Mouse (Mus musculus) MEL (cell line): ENCODE measurements around the gene Gm20388. TPM values are rescaled to one million over a fixed set of nuclear protein-coding genes. Genes with fewer than 3 reads are reported as not detected.

Experiments used
- DNase-seq: peaks from one replicate; pipeline ENCODE4 v3.0.0; 2011; ENCODE audit warnings: low read depth, low spot score
- H3K27ac ChIP-seq: 2 replicates; pipeline ENCODE4 v1.5.1; 2012; ENCODE audit warnings: low read depth, mild to moderate bottlenecking, control low read depth, low read length, moderate library complexity; ENCODE audit not compliant: control insufficient read depth
- H3K27me3 ChIP-seq, 2 experiments: fragments of 150-350 bp in 1 of 2; sonication (generic) in 1 of 2; 2 replicates each; pipeline ENCODE4 v1.6.1; 2012; ENCODE audit warnings: low read length in 2 of 2, mild to moderate bottlenecking in 2 of 2, improper control_type of control experiment in 1 of 2, moderate library complexity in 1 of 2; ENCODE audit not compliant: insufficient read depth in 2 of 2, control insufficient read depth in 1 of 2
- H3K36me3 ChIP-seq, 2 experiments: 2 replicates each; pipeline ENCODE4 v1.6.1; 2012 to 2014; ENCODE audit warnings: low read length in 2 of 2, improper control_type of control experiment in 1 of 2, inconsistent platforms in 1 of 2, mild to moderate bottlenecking in 1 of 2; ENCODE audit not compliant: insufficient read depth in 2 of 2, control insufficient read depth in 1 of 2
- H3K4me1 ChIP-seq, 2 experiments: fragments of 150-350 bp in 1 of 2; sonication (generic) in 1 of 2; 2 replicates each; pipeline ENCODE4 v1.6.1; 2012; ENCODE audit warnings: low read length in 2 of 2, improper control_type of control experiment in 1 of 2, mild to moderate bottlenecking in 1 of 2; ENCODE audit not compliant: insufficient read depth in 2 of 2, control insufficient read depth in 1 of 2
- H3K4me3 ChIP-seq, 2 experiments: fragments of 150-350 bp in 1 of 2; sonication (generic) in 1 of 2; 2 replicates each; pipeline ENCODE4 v1.5.1; 2012; ENCODE audit warnings: low read depth in 2 of 2, low read length in 2 of 2, mild to moderate bottlenecking in 2 of 2, moderate library complexity in 2 of 2, control low read depth in 1 of 2, improper control_type of control experiment in 1 of 2; ENCODE audit not compliant: control insufficient read depth in 1 of 2, insufficient read depth in 1 of 2
- H3K79me2 ChIP-seq: 2 replicates; pipeline ENCODE4 v1.6.1; 2012; ENCODE audit warnings: mild to moderate bottlenecking, low read length, moderate library complexity; ENCODE audit not compliant: control insufficient read depth, poor library complexity, insufficient read depth
- H3K9ac ChIP-seq: 2 replicates; pipeline ENCODE4 v1.6.1; 2012; ENCODE audit warnings: low read depth, mild to moderate bottlenecking, control low read depth, low read length, moderate library complexity; ENCODE audit not compliant: control insufficient read depth, poor library complexity, severe bottlenecking
- H3K9me3 ChIP-seq: fragments of 150-350 bp; sonication (generic); replicated peaks from 2 replicates; pipeline ENCODE4 v1.6.1; 2012; ENCODE audit warnings: mild to moderate bottlenecking, low read length, improper control_type of control experiment, moderate library complexity; ENCODE audit not compliant: insufficient read depth
- CHD1 ChIP-seq: IDR thresholded peaks from 2 replicates; pipeline ENCODE4 v1.6.1; 2012; ENCODE audit warnings: low read depth, mild to moderate bottlenecking, inconsistent platforms, low read length, improper control_type of control experiment
- CHD2 ChIP-seq: IDR thresholded peaks from 2 replicates; pipeline ENCODE4 v1.6.1; 2011; ENCODE audit warnings: low read length, improper control_type of control experiment
- E2F4 ChIP-seq: IDR thresholded peaks from 2 replicates; pipeline ENCODE4 v1.6.1; 2011; ENCODE audit warnings: low read depth, low read length, improper control_type of control experiment, borderline replicate concordance
- ETS1 ChIP-seq: IDR thresholded peaks from 2 replicates; pipeline ENCODE4 v1.6.1; 2012; ENCODE audit warnings: low read depth, mild to moderate bottlenecking, inconsistent platforms, low read length, improper control_type of control experiment, moderate library complexity
- GATA1 ChIP-seq: IDR thresholded peaks from 2 replicates; pipeline ENCODE4 v1.6.1; 2011; ENCODE audit warnings: low read depth, low read length, improper control_type of control experiment
- HCFC1 ChIP-seq: IDR thresholded peaks from 2 replicates; pipeline ENCODE4 v1.6.1; 2012; ENCODE audit warnings: low read depth, mild to moderate bottlenecking, inconsistent platforms, low read length, improper control_type of control experiment, moderate library complexity
- MAFK ChIP-seq: IDR thresholded peaks from 2 replicates; pipeline ENCODE4 v1.6.1; 2011; ENCODE audit warnings: low read depth, mild to moderate bottlenecking, low read length, improper control_type of control experiment, borderline replicate concordance
- MAZ ChIP-seq: IDR thresholded peaks from 2 replicates; pipeline ENCODE4 v1.6.1; 2012; ENCODE audit warnings: low read depth, mild to moderate bottlenecking, inconsistent platforms, low read length, improper control_type of control experiment
- MEF2A ChIP-seq: IDR thresholded peaks from 2 replicates; pipeline ENCODE4 v1.6.1; 2014; ENCODE audit warnings: low read depth, mild to moderate bottlenecking, inconsistent platforms, low read length, improper control_type of control experiment; ENCODE audit not compliant: poor library complexity, insufficient replicate concordance, severe bottlenecking; ENCODE audit errors: extremely low read depth
- MYB ChIP-seq: IDR thresholded peaks from 2 replicates; pipeline ENCODE4 v1.6.1; 2011; ENCODE audit warnings: mild to moderate bottlenecking, low read depth, low read length, improper control_type of control experiment
- MYC ChIP-seq: IDR thresholded peaks from 2 replicates; pipeline ENCODE4 v1.6.1; 2011; ENCODE audit warnings: low read depth, mild to moderate bottlenecking, low read length, improper control_type of control experiment, moderate library complexity
- NELFE ChIP-seq: IDR thresholded peaks from 2 replicates; pipeline ENCODE4 v1.6.1; 2011; ENCODE audit warnings: low read depth, low read length, improper control_type of control experiment
- NRF1 ChIP-seq: IDR thresholded peaks from 2 replicates; pipeline ENCODE4 v1.6.1; 2014; ENCODE audit warnings: low read depth, mild to moderate bottlenecking, inconsistent platforms, low read length, improper control_type of control experiment, moderate library complexity; ENCODE audit not compliant: poor library complexity, insufficient read depth, severe bottlenecking
- POLR2AphosphoS2 ChIP-seq: IDR thresholded peaks from 2 replicates; pipeline ENCODE4 v1.6.1; 2011; ENCODE audit warnings: low read length, improper control_type of control experiment
- POLR2AphosphoS5 ChIP-seq: IDR thresholded peaks from 2 replicates; pipeline ENCODE4 v1.6.1; 2012; ENCODE audit warnings: low read depth, borderline replicate concordance, mild to moderate bottlenecking, inconsistent platforms, low read length, moderate library complexity, mixed read lengths
- RAD21 ChIP-seq: IDR thresholded peaks from 2 replicates; pipeline ENCODE4 v1.6.1; 2011; ENCODE audit warnings: mild to moderate bottlenecking, low read depth, low read length, improper control_type of control experiment
- SMC3 ChIP-seq: IDR thresholded peaks from 2 replicates; pipeline ENCODE4 v1.6.1; 2011; ENCODE audit warnings: low read depth, low read length, improper control_type of control experiment
- TAL1 ChIP-seq: IDR thresholded peaks from 2 replicates; pipeline ENCODE4 v1.6.1; 2012; ENCODE audit warnings: mild to moderate bottlenecking, inconsistent platforms, low read length, moderate library complexity, mixed read lengths
- TCF12 ChIP-seq: IDR thresholded peaks from 2 replicates; pipeline ENCODE4 v1.6.1; 2014; ENCODE audit warnings: low read depth, mild to moderate bottlenecking, inconsistent platforms, low read length, improper control_type of control experiment, moderate library complexity
- UBTF ChIP-seq: IDR thresholded peaks from 2 replicates; pipeline ENCODE4 v1.6.1; 2012; ENCODE audit warnings: low read depth, mild to moderate bottlenecking, inconsistent platforms, low read length, improper control_type of control experiment, moderate library complexity, borderline replicate concordance; ENCODE audit not compliant: insufficient read depth
- USF1 ChIP-seq: IDR thresholded peaks from 2 replicates; pipeline ENCODE4 v1.6.1; 2014; ENCODE audit warnings: low read depth, mild to moderate bottlenecking, inconsistent platforms, low read length, improper control_type of control experiment, moderate library complexity
- ZKSCAN1 ChIP-seq: IDR thresholded peaks from 2 replicates; pipeline ENCODE4 v1.6.1; 2012; ENCODE audit warnings: low read depth, mild to moderate bottlenecking, inconsistent platforms, low read length, improper control_type of control experiment, moderate library complexity
- ZMIZ1 ChIP-seq: IDR thresholded peaks from 2 replicates; pipeline ENCODE4 v1.6.1; 2012; ENCODE audit warnings: low read depth, mild to moderate bottlenecking, inconsistent platforms, low read length, improper control_type of control experiment, moderate library complexity
- ZNF384 ChIP-seq: IDR thresholded peaks from 2 replicates; pipeline ENCODE4 v1.6.1; 2012; ENCODE audit warnings: low read depth, mild to moderate bottlenecking, inconsistent platforms, low read length, improper control_type of control experiment
- polyA plus RNA-seq, 2 experiments: library from polyadenylated mRNA; stranded (reverse) in 1 of 2; unstranded in 1 of 2; fragments of >175 nt in 1 of 2; fragments of >200 nt in 1 of 2; gene quantifications; 2 replicates each; pipeline versions ENCODE4 v1.2.1 to v1.2.4; 2012; ENCODE audit warnings: low replicate concordance in 2 of 2, low read depth in 1 of 2; ENCODE audit not compliant: insufficient read length in 2 of 2, insufficient read depth in 1 of 2, missing spikeins in 1 of 2
- total RNA-seq: library from RNA; depleted of rRNA; stranded (reverse); fragments of 300-350 nt; gene quantifications from 2 replicates; pipeline ENCODE4 v1.2.3, GENCODE M21; 2012

Gm20388 gene
- total and polyA plus RNA-seq, 3 experiments: 11.1 to 17.8 TPM; not detected in 1

DNA sequence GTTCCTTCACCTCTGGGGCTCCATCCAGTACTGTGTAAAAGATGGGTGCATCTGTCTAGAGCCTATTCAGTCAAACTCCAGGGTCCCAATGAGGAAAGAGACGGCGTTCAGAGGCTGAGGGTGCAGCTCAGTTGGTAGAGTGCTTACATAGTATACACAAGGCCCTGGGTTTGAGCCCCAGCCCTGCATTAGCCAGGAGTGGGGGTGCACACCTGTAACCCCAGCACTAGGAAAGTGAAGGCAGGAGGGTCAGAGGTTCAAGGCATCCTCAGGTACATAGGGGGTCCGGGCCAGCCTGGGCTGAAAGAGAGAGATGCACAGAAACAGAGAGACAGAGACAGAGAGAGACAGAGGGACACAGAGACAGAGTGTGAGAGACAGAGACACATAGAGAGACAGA is 302.6 kb downstream of the Gm20388 start:
- Histone ChIP-seq H3K79me2 (no peaks in the 10 kb centered on the region), H3K4me3 (no peak overlapping the region), H3K9ac (no peak overlapping the region), H3K4me1 (no peaks in the 10 kb centered on the region), H3K27ac (no peak overlapping the region), H3K9me3 (no peaks in the 10 kb centered on the region), H3K36me3 (no peaks in the 10 kb centered on the region), H3K27me3 (no peaks in the 10 kb centered on the region)
- no peak for DNase-seq
- TF ChIP-seq NRF1: no peak
- TF ChIP-seq TAL1: no peak
- no peak for TF ChIP-seq MAZ
- no peak for TF ChIP-seq ZKSCAN1
- no peak for TF ChIP-seq RAD21
- TF ChIP-seq POLR2AphosphoS5: no peak
- TF ChIP-seq CHD2: no peak
- TF ChIP-seq MYB: no peak
- no peak for TF ChIP-seq HCFC1
- no peak for TF ChIP-seq MAFK
- TF ChIP-seq GATA1: no peak
- no peak for TF ChIP-seq MYC
- no peak for TF ChIP-seq MEF2A
- TF ChIP-seq USF1: no peak
- TF ChIP-seq ZMIZ1: no peak
- no peak for TF ChIP-seq POLR2AphosphoS2

GRCm38 (mm10) chr8:120213939-120214338 is 303.3 kb downstream of the Gm20388 start:
- Histone ChIP-seq H3K4me1 (no peaks in the 10 kb centered on the region), H3K79me2 (no peaks in the 10 kb centered on the region), H3K27me3 (no peaks in the 10 kb centered on the region), H3K36me3 (no peaks in the 10 kb centered on the region), H3K27ac (no peak overlapping the region), H3K4me3 (no peak overlapping the region), H3K9me3 (no peaks in the 10 kb centered on the region), H3K9ac (no peak overlapping the region)
- no peak for TF ChIP-seq CHD1
- TF ChIP-seq POLR2AphosphoS5: no peak
- no peak for TF ChIP-seq UBTF
- TF ChIP-seq SMC3: no peak
- no peak for TF ChIP-seq RAD21
- TF ChIP-seq USF1: no peak
- TF ChIP-seq E2F4: no peak
- TF ChIP-seq ETS1: no peak
- TF ChIP-seq TCF12: no peak
- no peak for TF ChIP-seq NELFE
- no peak for TF ChIP-seq ZNF384
- no peak for TF ChIP-seq NRF1
- DNase-seq: no peak
